ENCODE assay signal across 8 mouse cellular contexts in the genomic region with DNA sequence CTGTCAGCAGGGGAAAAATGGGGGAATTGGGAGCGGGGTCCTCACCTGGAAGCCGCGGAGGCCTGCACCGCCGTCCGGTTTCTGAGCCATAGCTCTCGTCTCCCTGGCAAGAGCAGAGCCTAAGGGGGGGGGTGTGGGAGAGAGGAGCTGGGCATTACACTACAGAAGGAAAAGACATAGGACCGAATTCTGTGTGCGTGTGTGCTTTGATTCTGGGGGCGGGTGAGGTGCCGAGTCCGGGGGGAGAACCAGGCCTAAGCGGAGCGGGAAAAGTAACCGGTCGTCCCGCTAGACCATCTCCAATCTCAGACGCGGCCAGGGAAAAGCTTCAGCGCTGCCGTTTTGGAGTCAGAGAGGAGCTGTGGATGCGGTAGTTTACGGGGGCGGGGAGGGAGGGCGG. TPM values are rescaled to one million over a fixed set of nuclear protein-coding genes. Genes with fewer than 3 reads are reported as not detected.
DNase-seq lines count a peak whose midpoint lies in the region; ATAC-seq and TF ChIP-seq lines count a peak whose summit lies in the region.

No protein-coding gene starts in this region.

- ATAC-seq in lung, embryonic 14.5 days (ENCODE audit: insufficient read depth): no peak; the same call in 1 of the 2 replicates
- peak; percentile 7 for ATAC-seq in forebrain, embryonic 15.5 days (replicated peaks)
- peak; percentile 4; the same call in 1 of the 2 replicates for ATAC-seq in kidney, postnatal 0 days (replicated peaks; ENCODE audit: low FRiP score, low read depth)
- ATAC-seq in midbrain, postnatal 0 days (ENCODE audit: low FRiP score): peak; percentile 5

- no peak for TF ChIP-seq CTCF in lung, embryonic 14.5 days (IDR thresholded peaks at IDR 0.05; ENCODE audit: low read depth)
- TF ChIP-seq CTCF in kidney, postnatal 0 days (IDR thresholded peaks at IDR 0.05; ENCODE audit: low read depth): no peak
- no peak for TF ChIP-seq CTCF in midbrain, postnatal 0 days (IDR thresholded peaks at IDR 0.05)

- H3K9me3 ChIP-seq in lung, embryonic 14.5 days (ENCODE audit: low read depth, low read length): no peaks in the 10 kb centered on the region
- H3K9me3 ChIP-seq in forebrain, embryonic 15.5 days: no peaks in the 10 kb centered on the region
- H3K9me3 ChIP-seq in kidney, postnatal 0 days (replicated peaks; ENCODE audit: low read length): no peaks in the 10 kb centered on the region
- H3K9me3 ChIP-seq in midbrain, postnatal 0 days (ENCODE audit: low read length): no peaks in the 10 kb centered on the region

- peaks cover 40% of the 10 kb centered on the region for H3K36me3 ChIP-seq in lung, embryonic 14.5 days (ENCODE audit: insufficient read depth)
- H3K36me3 ChIP-seq in forebrain, embryonic 15.5 days: peaks cover 33% of the 10 kb centered on the region
- H3K36me3 ChIP-seq in kidney, postnatal 0 days (ENCODE audit: insufficient read depth, low read length): peaks cover 8% of the 10 kb centered on the region; the same call in 1 of the 2 replicates
- H3K36me3 ChIP-seq in midbrain, postnatal 0 days (ENCODE audit: insufficient read depth, low read length): 0 out of 2 replicates have a peak, but pooled peaks cover 17% of the 10 kb centered on the region

- DNase-seq in lung, embryonic 14.5 days: no peak
- no peak for DNase-seq in lung, postnatal 10 days
- DNase-seq in cerebellum, adult 8-10 months: peak; percentile 22
- peak; percentile 3 for DNase-seq in kidney, postnatal 0 days (ENCODE audit: low spot score)
- peak; percentile 6 for DNase-seq in midbrain, postnatal 0 days (ENCODE audit: low spot score)
- DNase-seq in layer of hippocampus, adult 9-10 months (ENCODE audit: low spot score): no peak
- no peak for DNase-seq in urinary bladder, postnatal 4 days (ENCODE audit: low spot score in 2 of 2)

- 0 out of 2 replicates have a peak, but pooled peaks cover 2% of the 10 kb centered on the region for H3K27me3 ChIP-seq in lung, embryonic 14.5 days (ENCODE audit: insufficient read depth, low read length)
- no peaks in the 10 kb centered on the region for H3K27me3 ChIP-seq in forebrain, embryonic 15.5 days
- H3K27me3 ChIP-seq in kidney, postnatal 0 days (ENCODE audit: insufficient read depth, low read length): no peaks in the 10 kb centered on the region
- no peaks in the 10 kb centered on the region for H3K27me3 ChIP-seq in midbrain, postnatal 0 days (ENCODE audit: insufficient read depth, low read length)

- peak overlapping the region; percentile 56 for H3K4me2 ChIP-seq in lung, embryonic 14.5 days
- peak overlapping the region; percentile 51; the same call in 1 of the 2 replicates for H3K4me2 ChIP-seq in forebrain, embryonic 15.5 days (replicated peaks)
- H3K4me2 ChIP-seq in kidney, postnatal 0 days (ENCODE audit: low read length): peak overlapping the region; percentile 57
- H3K4me2 ChIP-seq in midbrain, postnatal 0 days (ENCODE audit: low read depth, low read length, poor library complexity, severe bottlenecking): peak overlapping the region; percentile 55

- 11% methylated on average over 25 of the region's 25 CpGs for WGBS in lung, embryonic 14.5 days
- WGBS in forebrain, embryonic 15.5 days: 20% methylated on average over 25 of the region's 25 CpGs
- 22% methylated on average over 25 of the region's 25 CpGs for WGBS in kidney, postnatal 0 days
- 26% methylated on average over 25 of the region's 25 CpGs for WGBS in midbrain, postnatal 0 days

- no peaks in the 10 kb centered on the region for H3K4me1 ChIP-seq in lung, embryonic 14.5 days (ENCODE audit: insufficient read depth)
- H3K4me1 ChIP-seq in forebrain, embryonic 15.5 days: peaks cover 38% of the 10 kb centered on the region
- no peaks in the 10 kb centered on the region; the same call in 1 of the 2 replicates for H3K4me1 ChIP-seq in kidney, postnatal 0 days (replicated peaks; ENCODE audit: insufficient read depth, low read length)
- H3K4me1 ChIP-seq in midbrain, postnatal 0 days (ENCODE audit: insufficient read depth, low read length): no peaks in the 10 kb centered on the region

- H3K27ac ChIP-seq in lung, embryonic 14.5 days (ENCODE audit: low read depth): peak overlapping the region; percentile 89
- H3K27ac ChIP-seq in forebrain, embryonic 15.5 days (replicated peaks): peak overlapping the region; percentile 92
- peak overlapping the region; percentile 75 for H3K27ac ChIP-seq in kidney, postnatal 0 days
- H3K27ac ChIP-seq in midbrain, postnatal 0 days (ENCODE audit: low read depth, low read length): peak overlapping the region; percentile 85

- H3K4me3 ChIP-seq in lung, embryonic 14.5 days (ENCODE audit: low read depth, low read length): peak overlapping the region; percentile 58
- H3K4me3 ChIP-seq in forebrain, embryonic 15.5 days: peak overlapping the region; percentile 64
- peak overlapping the region; percentile 68 for H3K4me3 ChIP-seq in kidney, postnatal 0 days (replicated peaks; ENCODE audit: low read depth, low read length)
- H3K4me3 ChIP-seq in midbrain, postnatal 0 days (ENCODE audit: low read depth, low read length): peak overlapping the region; percentile 59

- peak overlapping the region; percentile 78 for H3K9ac ChIP-seq in lung, embryonic 14.5 days
- peak overlapping the region; percentile 75 for H3K9ac ChIP-seq in forebrain, embryonic 15.5 days (replicated peaks)
- peak overlapping the region; percentile 68 for H3K9ac ChIP-seq in kidney, postnatal 0 days (ENCODE audit: low read depth, low read length)
- H3K9ac ChIP-seq in midbrain, postnatal 0 days (replicated peaks; ENCODE audit: low read length, poor library complexity, severe bottlenecking): peak overlapping the region; percentile 74

RNA-seq across cellular contexts. Expression of a gene that starts 0.7 kb away (rescaled TPM):
- 701 and 707 TPM in 2 replicates for polyA plus RNA-seq in lung, embryonic 14.5 days (2014; fragmentation: Nextera tagmentation; extraction: Ambion mirVana)
- 904 and 963 TPM in 2 replicates for polyA plus RNA-seq in forebrain, embryonic 15.5 days (2015; fragmentation: Nextera tagmentation; extraction: Ambion mirVana)
- 364 and 400 TPM in 2 replicates for polyA plus RNA-seq in kidney, postnatal 0 days (2015; fragmentation: Nextera tagmentation; extraction: Ambion mirVana)
- total RNA-seq in midbrain, postnatal 0 days (2014; rRNA removed): 1,123 and 1,242 TPM in 2 replicates
- polyA plus RNA-seq in midbrain, postnatal 0 days (2015; fragmentation: Nextera tagmentation; extraction: Ambion mirVana): 964 and 974 TPM in 2 replicates

Comparison
In these comparisons a context has a peak if more than half of its experiments do, and no peak if none do; other contexts are left out.
1. DNase-seq: peak in cerebellum, adult 8-10 months (single experiment), kidney, postnatal 0 days (single experiment) and midbrain, postnatal 0 days (single experiment); none in lung, embryonic 14.5 days (single experiment), lung, postnatal 10 days (single experiment), layer of hippocampus, adult 9-10 months (single experiment) and urinary bladder, postnatal 4 days (0 of 2).
2. Peak in every context shown above with its lines, with median percentiles within 50 percentile points of each other: H3K27ac ChIP-seq, H3K4me2 ChIP-seq, H3K4me3 ChIP-seq and H3K9ac ChIP-seq.